Comparison of ENCODE assay signal across 8 mouse cellular contexts in the genomic region with DNA sequence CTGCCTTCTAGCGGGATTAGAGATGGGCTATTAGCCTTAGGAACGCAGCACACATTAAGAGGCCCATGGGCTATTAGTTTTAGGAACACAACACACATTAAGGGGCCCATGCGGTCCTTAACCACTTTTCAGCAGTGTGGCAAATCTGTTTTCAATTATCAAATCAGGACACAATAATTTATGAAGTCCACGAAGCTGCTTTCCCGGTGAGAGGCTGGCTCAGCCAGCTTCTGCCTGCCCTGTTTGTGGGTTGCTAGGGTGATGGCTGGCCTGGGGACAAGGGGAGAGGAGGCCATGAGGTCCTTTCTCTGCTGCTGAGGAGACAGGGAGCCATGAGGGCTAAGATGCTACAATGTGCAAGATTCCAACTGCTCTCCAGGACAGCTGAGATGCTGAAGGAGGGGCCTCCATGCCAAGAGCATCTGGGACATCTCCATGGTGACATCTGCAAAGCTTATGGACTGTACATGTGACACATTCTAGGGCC.
DNase-seq lines count a peak whose midpoint lies in the region; ATAC-seq lines count a peak whose summit lies in the region.

No protein-coding gene starts in this region.

- H3K4me2 ChIP-seq in hindbrain, embryonic 16.5 days (ENCODE audit: low read length), result no peak overlapping the region

- intact Hi-C loops in heart, postnatal 36 days (cut with DNase I), result no loop called here

- H3K4me3 ChIP-seq in hindbrain, embryonic 16.5 days (ENCODE audit: low read length), result no peak overlapping the region

- 32% methylated on average over 5 of the region's 5 CpGs for WGBS in hindbrain, embryonic 16.5 days

- H3K4me1 ChIP-seq in hindbrain, embryonic 16.5 days (ENCODE audit: control insufficient read depth, insufficient read depth, low read depth, low read length), result peaks cover 5% of the 10 kb centered on the region; the same call in 1 of the 2 replicates

- DNase-seq in heart, postnatal 4 days, result peak; percentile 7
- DNase-seq in heart, postnatal 36 days, result no peak
- peak; percentile 45 for DNase-seq in embryo, embryonic 10 days (ENCODE audit: low spot score)
- DNase-seq in lung, postnatal 36 days, result peak; percentile 43
- no peak for DNase-seq in c-Kit-positive CD71-positive TER-119-positive erythroid progenitor cells, embryonic 14.5 days (ENCODE audit: low spot score)
- DNase-seq in adrenal gland, postnatal 25 days, result no peak

- H3K36me3 ChIP-seq in hindbrain, embryonic 16.5 days (ENCODE audit: control insufficient read depth, insufficient read depth, low read length), result no peaks in the 10 kb centered on the region

- peak; percentile 90 for ATAC-seq in hindbrain, embryonic 16.5 days
- ATAC-seq in monocyte, adult 5-6 weeks (replicated peaks; ENCODE audit: insufficient number of reproducible peaks, low FRiP score, low TSS enrichment, poor library complexity, severe bottlenecking), result no peak

- no peak overlapping the region for H3K9ac ChIP-seq in hindbrain, embryonic 16.5 days (ENCODE audit: low read depth, low read length)

- H3K27me3 ChIP-seq in hindbrain, embryonic 16.5 days (replicated peaks; ENCODE audit: control insufficient read depth, insufficient read depth, low read length), result no peaks in the 10 kb centered on the region

- no peak overlapping the region; the same call in 1 of the 2 replicates for H3K27ac ChIP-seq in hindbrain, embryonic 16.5 days (ENCODE audit: low read depth, low read length)

- no peaks in the 10 kb centered on the region for H3K9me3 ChIP-seq in hindbrain, embryonic 16.5 days (ENCODE audit: control insufficient read depth, low read length)

Comparison
In these comparisons a context has a peak if more than half of its experiments do, and no peak if none do; other contexts are left out.
1. DNase-seq: peak in heart, postnatal 4 days (single experiment), embryo, embryonic 10 days (single experiment) and lung, postnatal 36 days (single experiment); none in heart, postnatal 36 days (0 of 2), c-Kit-positive CD71-positive TER-119-positive erythroid progenitor cells, embryonic 14.5 days (single experiment) and adrenal gland, postnatal 25 days (single experiment).